Mouse (Mus musculus) brain, embryonic 14.5 days (tissue): ENCODE results near the gene Capn5.

Experiments used
- CTCF ChIP-seq: fragments of 200-500 bp; IDR thresholded peaks from 2 replicates; pipeline ENCODE4 v1.5.1; 2012; ENCODE audit warnings: inconsistent platforms, mild to moderate bottlenecking, moderate library complexity, borderline replicate concordance; ENCODE audit not compliant: insufficient read depth, insufficient read length; ENCODE audit errors: extremely low read depth
- POLR2A ChIP-seq: fragments of 200-500 bp; IDR thresholded peaks from 2 replicates; pipeline ENCODE4 v1.6.1; 2012; ENCODE audit warnings: mild to moderate bottlenecking, inconsistent platforms, borderline replicate concordance; ENCODE audit not compliant: poor library complexity, insufficient read depth, insufficient read length, severe bottlenecking; ENCODE audit errors: extremely low read depth

DNA sequence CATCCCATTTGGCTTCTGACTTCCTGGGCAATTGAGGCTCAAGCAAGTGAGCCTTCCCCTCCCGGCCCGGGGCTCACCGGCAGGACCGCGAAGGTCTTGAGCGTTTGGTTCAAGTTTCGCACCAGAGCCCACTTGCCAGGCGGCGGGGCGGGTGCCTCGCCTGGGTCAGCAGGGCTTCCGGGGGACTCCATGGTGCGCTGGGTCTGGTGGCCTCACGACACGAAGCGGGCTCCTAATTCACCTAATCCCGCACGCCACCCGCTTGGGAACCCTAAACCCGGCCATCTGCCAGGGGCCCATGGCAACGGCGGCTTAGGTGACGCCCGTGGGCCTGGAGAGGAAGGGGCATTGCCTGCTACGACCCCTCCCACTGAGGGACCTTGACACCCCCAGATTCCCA, 66.8 kb downstream of the Capn5 start:
- TF ChIP-seq CTCF (no peak), POLR2A (no peak)
